18 mouse cellular contexts compared by ENCODE assay signal in the genomic region with DNA sequence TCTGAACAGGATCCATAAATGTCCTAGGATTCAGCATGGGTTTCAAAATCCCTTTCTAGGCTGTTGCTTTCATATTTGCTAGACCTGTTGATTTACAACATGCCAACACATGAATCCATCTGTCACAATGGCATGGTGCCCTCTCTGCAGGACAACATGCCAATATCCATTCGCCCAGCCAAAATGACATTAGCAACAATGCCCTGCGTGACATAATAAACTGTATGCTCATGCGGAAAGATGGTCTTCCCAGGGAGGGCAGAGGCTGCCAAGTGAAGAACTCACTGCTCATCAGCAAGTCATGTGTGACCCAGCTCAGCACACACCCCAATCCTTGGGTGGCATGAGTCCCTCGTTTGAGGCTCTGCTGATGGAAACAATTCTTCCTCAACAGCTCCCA. TPM values are rescaled to one million over a fixed set of nuclear protein-coding genes. Genes with fewer than 3 reads are reported as not detected.
A peak's percentile ranks its signal among the peaks of the same experiment; 100 is the strongest.
DNase-seq lines count a peak whose midpoint lies in the region; ATAC-seq lines count a peak whose summit lies in the region.
"Had no signal": no experiment of that assay in that cellular context is flagged by ENCODE, and none has a peak within 500 bp of the region (broad histone marks: within the 10 kb centered on the region; RNA-seq: fewer than 3 reads in every experiment).

No protein-coding gene starts in this region.

- no peak for ATAC-seq in monocyte, adult 5-6 weeks (replicated peaks; ENCODE audit: insufficient number of reproducible peaks, low FRiP score, low TSS enrichment, poor library complexity, severe bottlenecking)
- ATAC-seq: activated CD4-positive, CD25-positive, alpha-beta regulatory T cell, adult 4 months; forebrain, embryonic 13.5 days; liver, embryonic 12.5 days; midbrain, embryonic 13.5 days; Patski had no signal

- intact Hi-C loops in heart, postnatal 14 days (cut with DNase I): no loop called here
- intact Hi-C loops in left cerebral cortex, postnatal 4 days (cut with DNase I): no loop called here
- intact Hi-C loops in left cerebral cortex, postnatal 14 days (cut with DNase I): no loop called here

- peak; percentile 55 for DNase-seq in heart, adult 11 months
- no peak for DNase-seq in heart, postnatal 14 days
- DNase-seq in left cerebral cortex, postnatal 4 days: peak; percentile 88
- DNase-seq in left cerebral cortex, postnatal 14 days (ENCODE audit: low spot score in 2 of 2): no peak
- DNase-seq in cerebellum, adult 18-20 months: peak; percentile 66 to 81
- DNase-seq in cerebellum, postnatal 36 days: peak; percentile 80 to 86
- DNase-seq in yolk sac, embryonic 10.5 days (ENCODE audit: low spot score): no peak
- DNase-seq: adrenal gland, postnatal 36 days; B cell, adult 2 months; heart, adult 18-20 months; kidney, adult 2 months; kidney, postnatal 25 days had no signal

RNA-seq across cellular contexts. Expression of a gene that starts 38.8 kb away (rescaled TPM):
- total RNA-seq in heart, postnatal 14 days (2021): 100 to 1,000 TPM; 444 to 466 TPM
- 10 to 100 TPM; 80.6 to 82.2 TPM for total RNA-seq in left cerebral cortex, postnatal 4 days (2021)
- total RNA-seq in left cerebral cortex, postnatal 14 days (2021): 10 to 100 TPM; 90.8 to 92.6 TPM
- total RNA-seq in monocyte, adult 5-6 weeks (2017): 112 to 116 TPM (median 114 TPM) in 3 replicates

Comparison
In these comparisons a context has a peak if more than half of its experiments do, and no peak if none do; other contexts are left out.
1. DNase-seq: peak in heart, adult 11 months (single experiment), left cerebral cortex, postnatal 4 days (single experiment), cerebellum, adult 18-20 months (2 of 2) and cerebellum, postnatal 36 days (2 of 2); none in heart, postnatal 14 days (0 of 2), left cerebral cortex, postnatal 14 days (0 of 2) and yolk sac, embryonic 10.5 days (single experiment).